Mouse (Mus musculus) E14TG2a.4 (cell line): ENCODE data around the gene Gm10337.

ENCODE experiments used
- CTCF ChIP-seq: conservative IDR thresholded peaks from 2 replicates; pipeline ENCODE4 v1.5.1; 2014; ENCODE audit warnings: low read length
- POU5F1 ChIP-seq: IDR thresholded peaks from 2 replicates; pipeline ENCODE4 v1.6.1; 2014; ENCODE audit warnings: low read length, borderline replicate concordance

GRCm38 (mm10) chr15:102516728-102517404 is 13.3 kb downstream of the Gm10337 start, which contains the start of gene Map3k12:
- no peak for TF ChIP-seq CTCF
- no peak for TF ChIP-seq POU5F1
